Mouse (Mus musculus) spleen, adult 10 weeks (tissue): ENCODE data around the gene Gm438. TPM values are rescaled to one million over a fixed set of nuclear protein-coding genes. Genes with fewer than 3 reads are reported as not detected.

Experiments used
- polyA plus RNA-seq: library from polyadenylated mRNA; stranded (reverse); fragments of 350-450 nt; fragmentation: Illumina TruSeq; extraction: RNeasy Lipid Tissue Mini Kit (QIAGEN cat#74804); gene quantifications from one replicate; pipeline ENCODE4 v1.2.3, GENCODE M21; 2015; ENCODE audit warnings: low replicate concordance; ENCODE audit not compliant: insufficient read depth

The Gm438 gene
- polyA plus RNA-seq: not detected

DNA sequence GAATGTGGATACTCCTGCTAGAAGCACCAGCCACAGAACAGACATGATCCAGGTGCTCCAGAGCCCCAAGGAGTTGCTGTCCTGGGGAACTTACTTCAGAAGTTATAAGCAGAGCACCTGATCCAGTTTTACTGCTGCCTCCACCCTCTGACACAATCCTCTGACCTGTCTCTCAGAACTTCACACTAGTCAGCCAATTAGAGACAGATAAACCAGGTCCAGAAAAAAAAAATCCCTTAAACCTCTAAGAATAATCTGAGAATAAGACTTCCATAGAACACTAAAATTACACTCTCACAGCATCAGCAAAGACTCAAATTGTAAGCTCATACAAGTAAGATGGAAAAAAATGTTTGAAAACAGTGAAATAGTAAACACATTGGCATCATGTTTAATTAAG, at the start of gene Gm438:
Gene Gm438, minus strand, starts transcription at position 101 of the 400 bp plus-strand sequence.

Other genes with a start within 250 kb of the Gm438 start
- gene Gm13124, start 221.4 kb downstream of the Gm438 start, polyA plus RNA-seq: not detected
- gene Aadacl4, start 172.9 kb downstream of the Gm438 start, polyA plus RNA-seq: not detected
- not detected for gene Gm436, start 100.2 kb downstream of the Gm438 start, polyA plus RNA-seq
- not detected for gene Gm13178, start 65.2 kb downstream of the Gm438 start, polyA plus RNA-seq
- 19.4 TPM for gene Dhrs3, start 106.2 kb upstream of the Gm438 start, polyA plus RNA-seq